Mouse (Mus musculus): Measurements from ENCODE around the gene Ace3.

DNA sequence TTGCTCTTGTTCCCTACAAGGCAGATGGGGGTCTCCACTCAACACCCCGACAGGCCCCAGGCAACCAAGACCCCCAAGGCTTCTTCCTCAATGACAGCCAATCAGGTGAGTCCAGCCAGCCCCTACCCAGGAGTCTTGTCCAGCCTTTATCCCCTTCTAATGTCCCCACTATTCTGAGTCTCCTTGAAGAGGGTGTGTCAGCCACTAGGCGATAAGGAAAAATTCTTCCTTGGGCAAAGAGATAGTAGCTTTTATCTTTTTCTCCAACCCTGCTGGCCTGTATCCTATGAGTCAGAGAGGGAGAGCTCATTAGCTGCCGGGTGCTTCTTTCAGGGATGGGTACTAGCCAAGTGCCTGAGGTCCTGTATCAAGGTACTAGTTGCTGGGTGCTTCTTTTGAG, 31.3 kb downstream of the Ace3 start:
- TF ChIP-seq POLR2A (IDR thresholded peaks at IDR 0.05; ENCODE audit: insufficient read length, low read depth) (no peak), USF1 (IDR thresholded peaks at IDR 0.05; ENCODE audit: low read depth) (no peak), MAX (IDR thresholded peaks at IDR 0.05; ENCODE audit: low read depth) (no peak), TCF12 (IDR thresholded peaks at IDR 0.05; ENCODE audit: insufficient read depth, poor library complexity, severe bottlenecking) (no peak), TCF3 (IDR thresholded peaks at IDR 0.05; ENCODE audit: insufficient read length, low read depth) (no peak), E2F4 (IDR thresholded peaks at IDR 0.05; ENCODE audit: insufficient read depth) (no peak), REST (IDR thresholded peaks at IDR 0.05; ENCODE audit: insufficient read depth, insufficient read length) (no peak), CEBPB (IDR thresholded peaks at IDR 0.05; ENCODE audit: insufficient read depth, poor library complexity, severe bottlenecking) (no peak), MYOG (IDR thresholded peaks at IDR 0.05; ENCODE audit: control insufficient read depth in 1 of 3, insufficient read depth in 1 of 3, insufficient read length in 2 of 3, low read depth in 2 of 3) (no peak)
